Mouse (Mus musculus) embryonic stem cell, embryonic (primary cell): ENCODE data around the gene Sec16b.

Source experiments
- CTCF ChIA-PET, 4 experiments: fragments of 300-600 bp in 2 of 4; fragments of 350-600 bp in 2 of 4; sonication (Branson Sonifier 250); formaldehyde crosslinking; loops; one replicate each; lab custom pipeline; 2022; ENCODE audit warnings: inconsistent platforms in 2 of 4; lab: Charles Lee
- POLR2A ChIA-PET, 4 experiments: fragments of 300-600 bp in 2 of 4; fragments of 350-600 bp in 2 of 4; sonication (Branson Sonifier 250); formaldehyde crosslinking; loops; one replicate each; lab custom pipeline; 2022; ENCODE audit warnings: antibody characterized with exemption in 4 of 4, inconsistent platforms in 1 of 4; lab: Charles Lee

Gene Sec16b

GRCm38 (mm10) chr1:157506522-157506921 lies at the start of gene Sec16b:
Gene Sec16b (plus strand): TSS chr1:157506728.
- POLR2A ChIA-PET = no interaction called here
- CTCF ChIA-PET = interaction anchor here in 1 of 4 experiments (0.7 kb wide), 1 partner anchor 30 kb away, joined by 6 read pairs; no protein-coding TSS in a partner anchor

GRCm38 (mm10) chr1:157457789-157458188 lies 48.7 kb upstream of the Sec16b start:
- POLR2A ChIA-PET = interaction anchor here (0.6 to 2.2 kb wide), 25 partner anchors 8 to 380 kb away, joined by 3 to 14 read pairs (median 6); partner anchors contain the start of gene Rasal2 (in 4 of the 4)
- CTCF ChIA-PET = interaction anchor here (0.6 to 2.2 kb wide), 39 partner anchors 8 to 1482 kb away, joined by 3 to 27 read pairs (median 5); partner anchors contain the start of gene Rasal2 (in 2 of the 4)

- ChIA-PET POLR2A (interaction anchor here (0.6 to 2.2 kb wide), 32 partner anchors 9 to 381 kb away, joined by 3 to 14 read pairs (median 4); partner anchors contain the start of gene Rasal2 (in 4 of the 4)), CTCF (interaction anchor here (0.5 to 2.2 kb wide), 52 partner anchors 8 to 1481 kb away, joined by 3 to 27 read pairs (median 4); partner anchors contain the start of gene Rasal2 (in 2 of the 4))
Measured at GRCm38 (mm10) chr1:157458421-157459208, 47.9 kb upstream of the Sec16b start, which contains the start of gene Cryzl2. Gene Cryzl2 (plus strand): TSS chr1:157458577.

GRCm38 (mm10) chr1:157459904-157460303 lies 46.6 kb upstream of the Sec16b start:
- ChIA-PET CTCF (interaction anchor here in 3 of 4 experiments (0.6 to 2.2 kb wide), 3 partner anchors 12 to 378 kb away, joined by 4 to 27 read pairs (median 6); no protein-coding TSS in a partner anchor), POLR2A (interaction anchor here in 1 of 4 experiments (0.6 to 2.2 kb wide), 6 partner anchors 14 to 1113 kb away, joined by 3 to 12 read pairs (median 6); no protein-coding TSS in a partner anchor)

- CTCF ChIA-PET = no interaction called here
Measured at GRCm38 (mm10) chr1:157461276-157461675, 45.3 kb upstream of the Sec16b start.

GRCm38 (mm10) chr1:157462336-157462735 lies 44.2 kb upstream of the Sec16b start:
- ChIA-PET POLR2A (interaction anchor here in 1 of 4 experiments (1.3 kb wide), 1 partner anchor 13 kb away, joined by 4 read pairs; no protein-coding TSS in a partner anchor), CTCF (no interaction called here)

More at GRCm38 (mm10) chr1:157461276-157461675, 45.3 kb upstream of the Sec16b start:
- POLR2A ChIA-PET = interaction anchor here in 2 of 4 experiments (0.7 to 1.3 kb wide), 3 partner anchors 8 to 50 kb away, joined by 3 to 5 read pairs (median 4); no protein-coding TSS in a partner anchor

- ChIA-PET POLR2A (interaction anchor here in 2 of 4 experiments (1.0 to 2.1 kb wide), 4 partner anchors 21 to 71 kb away, joined by 3 to 5 read pairs (median 4); partner anchors contain the start of gene Rasal2 (in 1 of the 2)), CTCF (interaction anchor here (0.5 to 2.9 kb wide), 37 partner anchors 8 to 1588 kb away, joined by 3 to 16 read pairs (median 4); partner anchors contain the start of gene Rasal2 (in 2 of the 4))
Measured at GRCm38 (mm10) chr1:157465194-157465593, 41.3 kb upstream of the Sec16b start.

- ChIA-PET CTCF (no interaction called here), POLR2A (interaction anchor here in 1 of 4 experiments (0.7 kb wide), 1 partner anchor 9 kb away, joined by 3 read pairs; the partner anchor contains the start of gene Cryzl2)
Measured at GRCm38 (mm10) chr1:157467866-157468265, 38.7 kb upstream of the Sec16b start.

GRCm38 (mm10) chr1:157470761-157471386 lies 35.7 kb upstream of the Sec16b start:
- ChIA-PET CTCF (interaction anchor here in 2 of 4 experiments (1.2 to 1.9 kb wide), 4 partner anchors 12 to 389 kb away, joined by 3 to 4 read pairs (median 3); partner anchors contain the start of gene Cryzl2 (in 2 of the 2)), POLR2A (interaction anchor here in 1 of 4 experiments (0.8 to 2.0 kb wide), 2 partner anchors 13 to 22 kb away, joined by 3 to 6 read pairs; partner anchors contain the start of gene Cryzl2)

- CTCF ChIA-PET = interaction anchor here in 3 of 4 experiments (0.9 to 1.5 kb wide), 3 partner anchors 8 to 14 kb away, joined by 4 to 5 read pairs (median 5); partner anchors contain the start of gene Cryzl2 (in 1 of the 3)
Measured at GRCm38 (mm10) chr1:157472716-157473115, 33.8 kb upstream of the Sec16b start.

GRCm38 (mm10) chr1:157474865-157475264 lies 31.7 kb upstream of the Sec16b start:
- POLR2A ChIA-PET = interaction anchor here in 3 of 4 experiments (0.5 to 1.0 kb wide), 4 partner anchors 16 to 414 kb away, joined by 3 to 7 read pairs (median 4); partner anchors contain the start of gene Cryzl2 (in 1 of the 3)
- CTCF ChIA-PET = interaction anchor here in 2 of 4 experiments (0.8 to 1.4 kb wide), 2 partner anchors 10 kb away, joined by 3 to 4 read pairs; no protein-coding TSS in a partner anchor

More at GRCm38 (mm10) chr1:157472716-157473115, 33.8 kb upstream of the Sec16b start:
- POLR2A ChIA-PET = interaction anchor here in 1 of 4 experiments (1.9 kb wide), 1 partner anchor 12 kb away, joined by 5 read pairs; no protein-coding TSS in a partner anchor

- ChIA-PET POLR2A (interaction anchor here in 1 of 4 experiments (1.6 kb wide), 1 partner anchor 61 kb away, joined by 6 read pairs; no protein-coding TSS in a partner anchor), CTCF (interaction anchor here in 2 of 4 experiments (1.2 to 1.4 kb wide), 2 partner anchors 11 kb away, joined by 3 to 4 read pairs; no protein-coding TSS in a partner anchor)
Measured at GRCm38 (mm10) chr1:157476231-157476630, 30.3 kb upstream of the Sec16b start.

GRCm38 (mm10) chr1:157480090-157480489 lies 26.4 kb upstream of the Sec16b start:
- ChIA-PET POLR2A (interaction anchor here in 1 of 4 experiments (0.6 kb wide), 2 partner anchors 99 to 733 kb away, joined by 3 read pairs; no protein-coding TSS in a partner anchor), CTCF (interaction anchor here in 2 of 4 experiments (0.7 to 0.9 kb wide), 2 partner anchors 15 to 57 kb away, joined by 3 read pairs; no protein-coding TSS in a partner anchor)

- ChIA-PET CTCF (interaction anchor here in 2 of 4 experiments (0.6 to 0.9 kb wide), 2 partner anchors 16 to 26 kb away, joined by 3 read pairs; no protein-coding TSS in a partner anchor), POLR2A (no interaction called here)
Measured at GRCm38 (mm10) chr1:157480901-157481300, 25.6 kb upstream of the Sec16b start.

GRCm38 (mm10) chr1:157481666-157482065 lies 24.9 kb upstream of the Sec16b start:
- ChIA-PET POLR2A (no interaction called here), CTCF (no interaction called here)

GRCm38 (mm10) chr1:157484161-157484560 lies 22.4 kb upstream of the Sec16b start:
- POLR2A ChIA-PET = interaction anchor here in 1 of 4 experiments (0.8 to 1.3 kb wide), 2 partner anchors 11 to 26 kb away, joined by 3 to 5 read pairs; partner anchors contain the start of gene Cryzl2
- CTCF ChIA-PET = no interaction called here

- ChIA-PET CTCF (no interaction called here), POLR2A (no interaction called here)
Measured at GRCm38 (mm10) chr1:157500657-157501056, 5.9 kb upstream of the Sec16b start.
